Mouse (Mus musculus): ENCODE data around the gene Gstp1. TPM values are rescaled to one million over a fixed set of nuclear protein-coding genes. Genes with fewer than 3 reads are reported as not detected.

Gstp1 gene
- polyA plus RNA-seq, 1 experiment = 745 TPM

GRCm38 (mm10) chr19:4017921-4018587 lies 19.7 kb downstream of the Gstp1 start:
- Histone ChIP-seq H3K27ac (ENCODE audit: insufficient read depth, low read depth, low read length) (no peak overlapping the region), H3K36me3 (ENCODE audit: control insufficient read depth, insufficient read depth, low read length) (no peaks in the 10 kb centered on the region), H3K4me1 (ENCODE audit: control insufficient read depth, insufficient read depth, low read length) (peaks cover 1% of the 10 kb centered on the region; the same call in 1 of the 2 replicates), H3K27me3 (replicated peaks; ENCODE audit: control insufficient read depth, insufficient read depth, low read length) (no peaks in the 10 kb centered on the region), H3K4me3 (ENCODE audit: insufficient read depth, low read depth, low read length) (no peak overlapping the region)
- no peak for TF ChIP-seq CTCF (conservative IDR thresholded peaks at IDR 0.05; ENCODE audit: insufficient read depth, insufficient read length, low read depth, low read length)
- no peak for TF ChIP-seq POLR2A (IDR thresholded peaks at IDR 0.05; ENCODE audit: low read depth, low read length)
- DNase-seq = no peak
- 77% methylated on average over 10 of the region's 10 CpGs for WGBS

- H3K27me3 ChIP-seq (replicated peaks; ENCODE audit: control insufficient read depth, insufficient read depth, low read length) = no peaks in the 10 kb centered on the region
- no peak for TF ChIP-seq CTCF (conservative IDR thresholded peaks at IDR 0.05; ENCODE audit: insufficient read depth, insufficient read length, low read depth, low read length)
- TF ChIP-seq POLR2A (IDR thresholded peaks at IDR 0.05; ENCODE audit: low read depth, low read length) = no peak
- no peak for DNase-seq
- H3K36me3 ChIP-seq (ENCODE audit: control insufficient read depth, insufficient read depth, low read length) = no peaks in the 10 kb centered on the region
- peaks cover 8% of the 10 kb centered on the region; the same call in 1 of the 2 replicates for H3K4me1 ChIP-seq (ENCODE audit: control insufficient read depth, insufficient read depth, low read length)
- WGBS = 86% methylated on average over 5 of the region's 5 CpGs
- H3K4me3 ChIP-seq (ENCODE audit: insufficient read depth, low read depth, low read length) = no peak overlapping the region
- H3K27ac ChIP-seq (ENCODE audit: insufficient read depth, low read depth, low read length) = no peak overlapping the region
Measured at GRCm38 (mm10) chr19:4015635-4016034, 22.1 kb downstream of the Gstp1 start.

- Histone ChIP-seq H3K27ac (ENCODE audit: insufficient read depth, low read depth, low read length) (no peak overlapping the region), H3K36me3 (ENCODE audit: control insufficient read depth, insufficient read depth, low read length) (no peaks in the 10 kb centered on the region)
Measured at GRCm38 (mm10) chr19:4014802-4015201, 23.0 kb downstream of the Gstp1 start.

GRCm38 (mm10) chr19:4013066-4013465 lies 24.7 kb downstream of the Gstp1 start:
- peaks cover 8% of the 10 kb centered on the region; the same call in 1 of the 2 replicates for H3K4me1 ChIP-seq (ENCODE audit: control insufficient read depth, insufficient read depth, low read length)
- TF ChIP-seq POLR2A (IDR thresholded peaks at IDR 0.05; ENCODE audit: low read depth, low read length) = no peak
- no peak for TF ChIP-seq CTCF (conservative IDR thresholded peaks at IDR 0.05; ENCODE audit: insufficient read depth, insufficient read length, low read depth, low read length)
- DNase-seq = no peak
- H3K4me3 ChIP-seq (ENCODE audit: insufficient read depth, low read depth, low read length) = peak overlapping the region; percentile 45
- H3K27me3 ChIP-seq (replicated peaks; ENCODE audit: control insufficient read depth, insufficient read depth, low read length) = no peaks in the 10 kb centered on the region
- peaks cover 2% of the 10 kb centered on the region for H3K36me3 ChIP-seq (ENCODE audit: control insufficient read depth, insufficient read depth, low read length)
- 21% methylated on average over 9 of the region's 9 CpGs for WGBS
- H3K27ac ChIP-seq (ENCODE audit: insufficient read depth, low read depth, low read length) = peak overlapping the region; percentile 18; the same call in 1 of the 2 replicates

More at GRCm38 (mm10) chr19:4014802-4015201, 23.0 kb downstream of the Gstp1 start:
- H3K4me1 ChIP-seq (ENCODE audit: control insufficient read depth, insufficient read depth, low read length) = peaks cover 8% of the 10 kb centered on the region; the same call in 1 of the 2 replicates
- TF ChIP-seq POLR2A (IDR thresholded peaks at IDR 0.05; ENCODE audit: low read depth, low read length) (no peak), CTCF (conservative IDR thresholded peaks at IDR 0.05; ENCODE audit: insufficient read depth, insufficient read length, low read depth, low read length) (no peak)
- DNase-seq = no peak
- no peaks in the 10 kb centered on the region for H3K27me3 ChIP-seq (replicated peaks; ENCODE audit: control insufficient read depth, insufficient read depth, low read length)
- no peak overlapping the region for H3K4me3 ChIP-seq (ENCODE audit: insufficient read depth, low read depth, low read length)

GRCm38 (mm10) chr19:4012432-4013022 lies 25.3 kb downstream of the Gstp1 start, which contains the start of gene Ndufv1:
Gene Ndufv1 (minus strand): TSS chr19:4012806.
- TF ChIP-seq POLR2A (IDR thresholded peaks at IDR 0.05; ENCODE audit: low read depth, low read length) = peak; percentile 59
- TF ChIP-seq CTCF (conservative IDR thresholded peaks at IDR 0.05; ENCODE audit: insufficient read depth, insufficient read length, low read depth, low read length) = peak; percentile 94
- peak within 1 kb of the TSS; percentile 64 for H3K4me3 ChIP-seq (ENCODE audit: insufficient read depth, low read depth, low read length)
- peak; percentile 99 for DNase-seq
- peaks cover 2% of the 10 kb centered on the region for H3K36me3 ChIP-seq (ENCODE audit: control insufficient read depth, insufficient read depth, low read length)
- peak within 1 kb of the TSS; percentile 62 for H3K27ac ChIP-seq (ENCODE audit: insufficient read depth, low read depth, low read length)
- peaks cover 8% of the 10 kb centered on the region; the same call in 1 of the 2 replicates for H3K4me1 ChIP-seq (ENCODE audit: control insufficient read depth, insufficient read depth, low read length)
- WGBS = under 1% methylated on average over 45 of the region's 45 CpGs
- no peaks in the 10 kb centered on the region for H3K27me3 ChIP-seq (replicated peaks; ENCODE audit: control insufficient read depth, insufficient read depth, low read length)

- no peak overlapping the region for H3K4me3 ChIP-seq (ENCODE audit: insufficient read depth, low read depth, low read length)
- peaks cover 2% of the 10 kb centered on the region for H3K36me3 ChIP-seq (ENCODE audit: control insufficient read depth, insufficient read depth, low read length)
- H3K27me3 ChIP-seq (replicated peaks; ENCODE audit: control insufficient read depth, insufficient read depth, low read length) = no peaks in the 10 kb centered on the region
- no peak for DNase-seq
- TF ChIP-seq CTCF (conservative IDR thresholded peaks at IDR 0.05; ENCODE audit: insufficient read depth, insufficient read length, low read depth, low read length) = no peak
- no peak for TF ChIP-seq POLR2A (IDR thresholded peaks at IDR 0.05; ENCODE audit: low read depth, low read length)
- WGBS = 97% methylated on average over 5 of the region's 5 CpGs
- H3K27ac ChIP-seq (ENCODE audit: insufficient read depth, low read depth, low read length) = no peak overlapping the region
- H3K4me1 ChIP-seq (ENCODE audit: control insufficient read depth, insufficient read depth, low read length) = peaks cover 8% of the 10 kb centered on the region; the same call in 1 of the 2 replicates
Measured at GRCm38 (mm10) chr19:4011086-4011485, 26.7 kb downstream of the Gstp1 start.

GRCm38 (mm10) chr19:4005971-4006370 lies 31.8 kb downstream of the Gstp1 start:
- Histone ChIP-seq H3K36me3 (ENCODE audit: control insufficient read depth, insufficient read depth, low read length) (peaks cover 2% of the 10 kb centered on the region), H3K4me3 (ENCODE audit: insufficient read depth, low read depth, low read length) (no peak overlapping the region), H3K27ac (ENCODE audit: insufficient read depth, low read depth, low read length) (no peak overlapping the region), H3K4me1 (ENCODE audit: control insufficient read depth, insufficient read depth, low read length) (peaks cover 13% of the 10 kb centered on the region), H3K27me3 (replicated peaks; ENCODE audit: control insufficient read depth, insufficient read depth, low read length) (no peaks in the 10 kb centered on the region)
- WGBS = 94% methylated on average over 8 of the region's 8 CpGs
- TF ChIP-seq CTCF (conservative IDR thresholded peaks at IDR 0.05; ENCODE audit: insufficient read depth, insufficient read length, low read depth, low read length) (no peak), POLR2A (IDR thresholded peaks at IDR 0.05; ENCODE audit: low read depth, low read length) (no peak)
- no peak for DNase-seq

All from kidney, adult 2 months (tissue).